Mouse (Mus musculus): ENCODE results near the gene Tmem202. TPM values are rescaled to one million over a fixed set of nuclear protein-coding genes. Genes with fewer than 3 reads are reported as not detected.

Gene Tmem202
- polyA plus RNA-seq, 1 experiment from 2014 or later = not detected

DNA sequence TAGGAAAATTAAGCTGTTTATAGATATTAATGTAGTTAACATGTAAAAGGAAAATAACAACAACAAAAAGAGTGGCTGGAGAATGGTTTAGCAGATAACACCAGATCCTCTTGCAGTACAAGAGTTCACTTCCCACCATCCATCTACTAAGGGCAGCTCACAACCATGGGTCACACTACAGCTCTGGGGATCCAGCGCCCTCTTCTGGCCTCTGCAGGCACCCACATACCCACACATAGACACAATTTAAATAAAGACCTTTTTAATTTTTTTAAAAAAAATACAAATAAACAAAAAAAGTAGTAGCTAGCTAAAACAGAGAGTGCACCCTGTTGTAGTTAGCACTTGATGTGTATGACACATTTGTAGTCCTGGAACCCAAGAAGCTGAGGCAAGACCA lies 57.2 kb downstream of the Tmem202 start:
- H3K4me3 ChIP-seq (ENCODE audit: low read length) = no peak overlapping the region
- WGBS = 55% methylated on average over 1 of the region's 1 CpGs
- no peaks in the 10 kb centered on the region for H3K9me3 ChIP-seq (ENCODE audit: low read length)
- H3K36me3 ChIP-seq (ENCODE audit: insufficient read depth, low read length) = no peaks in the 10 kb centered on the region; the same call in 1 of the 2 replicates
- no peak overlapping the region for H3K4me2 ChIP-seq (replicated peaks; ENCODE audit: low read depth, low read length)
- no peak overlapping the region for H3K9ac ChIP-seq (replicated peaks; ENCODE audit: low read length)
- no peaks in the 10 kb centered on the region for H3K27me3 ChIP-seq (ENCODE audit: insufficient read depth, low read length)
- no peak for ATAC-seq (ENCODE audit: low FRiP score, low TSS enrichment)
- peaks cover 10% of the 10 kb centered on the region; the same call in 1 of the 2 replicates for H3K4me1 ChIP-seq (ENCODE audit: insufficient read depth, low read length)
- H3K27ac ChIP-seq (ENCODE audit: low read length) = no peak overlapping the region

DNA sequence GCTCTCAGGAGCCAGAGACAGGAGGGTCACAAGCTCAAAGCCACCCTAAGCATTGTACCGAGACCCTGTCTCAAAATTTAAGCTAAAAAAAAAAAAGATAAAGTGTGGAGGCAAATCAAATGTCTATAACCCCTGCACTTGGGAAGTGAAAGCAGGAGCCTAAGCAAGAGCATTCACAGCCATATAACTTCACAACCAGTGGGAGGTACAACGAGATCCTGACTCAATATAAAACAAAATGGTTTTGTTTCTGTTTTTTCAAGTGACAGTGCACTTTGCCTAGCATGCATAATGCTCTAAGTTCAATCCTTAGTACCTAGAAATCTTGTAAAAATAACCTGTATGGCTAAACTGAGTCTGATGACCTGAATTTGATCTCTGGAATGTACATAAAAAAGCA lies 63.0 kb downstream of the Tmem202 start:
- 93% methylated on average over 2 of the region's 2 CpGs for WGBS

DNA sequence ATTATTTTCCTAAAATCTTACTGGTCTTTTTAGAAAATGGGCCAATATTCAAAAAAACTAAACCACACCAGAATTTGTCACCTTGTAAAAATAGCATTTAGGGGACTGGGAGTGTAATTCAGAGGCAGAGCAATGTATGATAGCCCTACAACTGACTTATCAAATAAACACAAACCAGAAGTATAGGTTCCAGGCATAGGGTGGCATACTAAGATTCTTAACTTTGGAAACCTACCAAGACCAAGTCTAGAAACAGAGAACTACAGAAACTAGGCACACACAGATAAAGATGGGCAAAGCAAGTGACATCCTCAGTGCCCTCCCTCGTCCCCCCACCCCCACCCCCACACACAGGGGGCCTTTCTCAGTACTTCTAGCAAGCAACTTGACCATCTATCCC lies 64.8 kb downstream of the Tmem202 start:
- Histone ChIP-seq H3K4me2 (replicated peaks; ENCODE audit: low read depth, low read length) (no peak overlapping the region), H3K9ac (replicated peaks; ENCODE audit: low read length) (no peak overlapping the region), H3K9me3 (ENCODE audit: low read length) (no peaks in the 10 kb centered on the region), H3K4me3 (ENCODE audit: low read length) (no peak overlapping the region), H3K36me3 (ENCODE audit: insufficient read depth, low read length) (peaks cover 13% of the 10 kb centered on the region), H3K27ac (ENCODE audit: low read length) (no peak overlapping the region), H3K4me1 (ENCODE audit: insufficient read depth, low read length) (0 out of 2 replicates have a peak, but pooled peaks cover 6% of the 10 kb centered on the region), H3K27me3 (ENCODE audit: insufficient read depth, low read length) (no peaks in the 10 kb centered on the region)
- 78% methylated on average over 1 of the region's 1 CpGs for WGBS
- ATAC-seq (ENCODE audit: low FRiP score, low TSS enrichment) = no peak

More for the DNA sequence above, 63.0 kb downstream of the Tmem202 start:
- H3K9ac ChIP-seq (replicated peaks; ENCODE audit: low read length) = no peak overlapping the region
- no peaks in the 10 kb centered on the region for H3K9me3 ChIP-seq (ENCODE audit: low read length)
- H3K4me2 ChIP-seq (replicated peaks; ENCODE audit: low read depth, low read length) = no peak overlapping the region
- H3K4me3 ChIP-seq (ENCODE audit: low read length) = no peak overlapping the region
- no peak for ATAC-seq (ENCODE audit: low FRiP score, low TSS enrichment)
- H3K27me3 ChIP-seq (ENCODE audit: insufficient read depth, low read length) = no peaks in the 10 kb centered on the region
- 0 out of 2 replicates have a peak, but pooled peaks cover 3% of the 10 kb centered on the region for H3K4me1 ChIP-seq (ENCODE audit: insufficient read depth, low read length)
- no peak overlapping the region for H3K27ac ChIP-seq (ENCODE audit: low read length)
- H3K36me3 ChIP-seq (ENCODE audit: insufficient read depth, low read length) = peaks cover 10% of the 10 kb centered on the region

DNA sequence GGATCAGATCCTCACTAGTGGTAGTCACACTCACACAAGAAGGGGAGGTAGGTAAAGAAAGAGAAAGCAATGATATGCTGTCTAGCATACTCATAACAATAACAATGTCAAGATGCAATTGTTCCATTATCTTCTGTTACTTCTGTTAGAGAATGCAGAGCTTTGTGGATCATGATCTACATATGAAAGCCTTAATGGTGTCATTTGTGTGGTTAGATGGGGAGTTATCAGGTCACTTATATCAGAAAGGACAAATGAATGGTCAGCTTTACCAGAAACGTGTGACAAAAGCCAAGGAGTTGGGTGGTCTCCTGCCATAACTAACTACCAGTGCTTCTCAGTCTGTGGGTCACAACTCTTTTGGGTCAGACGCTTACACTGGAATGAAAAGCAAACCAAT lies 66.5 kb downstream of the Tmem202 start:
- Histone ChIP-seq H3K27ac (ENCODE audit: low read length) (no peak overlapping the region), H3K4me3 (ENCODE audit: low read length) (no peak overlapping the region), H3K4me2 (replicated peaks; ENCODE audit: low read depth, low read length) (no peak overlapping the region), H3K36me3 (ENCODE audit: insufficient read depth, low read length) (peaks cover 13% of the 10 kb centered on the region), H3K9me3 (ENCODE audit: low read length) (no peaks in the 10 kb centered on the region), H3K4me1 (ENCODE audit: insufficient read depth, low read length) (0 out of 2 replicates have a peak, but pooled peaks cover 6% of the 10 kb centered on the region), H3K9ac (replicated peaks; ENCODE audit: low read length) (no peak overlapping the region), H3K27me3 (ENCODE audit: insufficient read depth, low read length) (no peaks in the 10 kb centered on the region)
- ATAC-seq (ENCODE audit: low FRiP score, low TSS enrichment) = no peak
- WGBS = 89% methylated on average over 2 of the region's 2 CpGs

DNA sequence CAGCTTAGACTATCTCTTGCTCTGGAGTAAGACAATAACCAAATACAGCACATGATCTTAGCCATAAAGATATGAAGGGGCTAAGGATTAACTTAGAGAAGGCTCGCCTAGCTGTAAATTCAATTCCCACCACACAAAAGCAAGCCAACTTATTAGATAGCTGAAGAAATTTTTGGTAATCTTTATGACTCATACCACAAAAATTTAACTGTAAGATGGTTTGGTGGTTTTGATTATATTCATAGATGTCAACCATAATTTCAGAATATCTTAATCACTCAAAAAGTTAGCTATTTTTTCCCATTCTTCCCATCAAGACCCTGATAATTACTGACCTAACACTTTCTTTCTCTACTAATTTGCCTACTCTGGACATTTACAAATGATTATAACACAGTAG lies 70.2 kb downstream of the Tmem202 start:
- no peaks in the 10 kb centered on the region for H3K27me3 ChIP-seq (ENCODE audit: insufficient read depth, low read length)
- H3K4me2 ChIP-seq (replicated peaks; ENCODE audit: low read depth, low read length) = no peak overlapping the region
- no peak overlapping the region for H3K4me3 ChIP-seq (ENCODE audit: low read length)
- ATAC-seq (ENCODE audit: low FRiP score, low TSS enrichment) = no peak
- H3K27ac ChIP-seq (ENCODE audit: low read length) = no peak overlapping the region
- 0 out of 2 replicates have a peak, but pooled peaks cover 10% of the 10 kb centered on the region for H3K36me3 ChIP-seq (ENCODE audit: insufficient read depth, low read length)
- WGBS = 82% methylated on average over 1 of the region's 1 CpGs
- H3K4me1 ChIP-seq (ENCODE audit: insufficient read depth, low read length) = 0 out of 2 replicates have a peak, but pooled peaks cover 2% of the 10 kb centered on the region
- H3K9ac ChIP-seq (replicated peaks; ENCODE audit: low read length) = no peak overlapping the region
- no peaks in the 10 kb centered on the region for H3K9me3 ChIP-seq (ENCODE audit: low read length)

Other genes with a start within 250 kb of the Tmem202 start
- 36.7 and 37.6 TPM in 2 replicates for gene Adpgk, start 248.3 kb downstream of the Tmem202 start, polyA plus RNA-seq (2015; fragmentation: Nextera tagmentation; extraction: Ambion mirVana)
- gene Bbs4, start 186.3 kb downstream of the Tmem202 start, polyA plus RNA-seq (2015; fragmentation: Nextera tagmentation; extraction: Ambion mirVana) = 16.4 and 20.3 TPM in 2 replicates
- 12.4 and 13.6 TPM in 2 replicates for gene Arih1, start 53.2 kb downstream of the Tmem202 start, polyA plus RNA-seq (2015; fragmentation: Nextera tagmentation; extraction: Ambion mirVana)
- 69.7 and 78.1 TPM in 2 replicates for gene Hexa, start 307 bp downstream of the Tmem202 start, polyA plus RNA-seq (2015; fragmentation: Nextera tagmentation; extraction: Ambion mirVana)
- gene Celf6, start 38.1 kb upstream of the Tmem202 start, polyA plus RNA-seq (2015; fragmentation: Nextera tagmentation; extraction: Ambion mirVana) = 0.32 and 0.53 TPM in 2 replicates
- gene Parp6, start 77.4 kb upstream of the Tmem202 start, polyA plus RNA-seq (2015; fragmentation: Nextera tagmentation; extraction: Ambion mirVana) = 23.6 and 30.0 TPM in 2 replicates
- gene Pkm, start 116.5 kb upstream of the Tmem202 start, polyA plus RNA-seq (2015; fragmentation: Nextera tagmentation; extraction: Ambion mirVana) = 1,434 and 1,451 TPM in 2 replicates
- gene Gramd2, start 140.3 kb upstream of the Tmem202 start, polyA plus RNA-seq (2015; fragmentation: Nextera tagmentation; extraction: Ambion mirVana) = 1.4 and 1.5 TPM in 2 replicates
- 11.9 and 13.2 TPM in 2 replicates for gene Senp8, start 210.9 kb upstream of the Tmem202 start, polyA plus RNA-seq (2015; fragmentation: Nextera tagmentation; extraction: Ambion mirVana)
- 17.3 and 18.2 TPM in 2 replicates for gene Myo9a, start 211.0 kb upstream of the Tmem202 start, polyA plus RNA-seq (2015; fragmentation: Nextera tagmentation; extraction: Ambion mirVana)